Mouse (Mus musculus) limb, embryonic 14.5 days (tissue): ENCODE results near the gene Psmb8. TPM values are rescaled to one million over a fixed set of nuclear protein-coding genes. Genes with fewer than 3 reads are reported as not detected.
A peak's percentile ranks its signal among the peaks of the same experiment; 100 is the strongest.

Experiments
- ATAC-seq: fragments of 200-750 bp; cut with Nextera tagmentation; 2 replicates; pipeline ENCODE4 v1.8.0; 2017; ENCODE audit warnings: low read depth, moderate number of reproducible peaks, moderate TSS enrichment; ENCODE audit not compliant: low FRiP score
- DNase-seq: peaks from one replicate; pipeline ENCODE4 v3.0.0-alpha.2; 2015; ENCODE audit warnings: low spot score
- H3K27ac ChIP-seq: fragments of 300-500 bp; sonication (generic); replicated peaks from 2 replicates; pipeline ENCODE4 v1.5.1; 2014; ENCODE audit warnings: low read depth, mild to moderate bottlenecking, low read length, moderate library complexity, mixed read lengths
- H3K27me3 ChIP-seq: fragments of 300-500 bp; sonication (generic); 2 replicates; pipeline ENCODE4 v1.6.1; 2014; ENCODE audit warnings: low read length, mixed read lengths; ENCODE audit not compliant: control insufficient read depth, insufficient read depth
- H3K36me3 ChIP-seq: fragments of 300-500 bp; sonication (generic); 2 replicates; pipeline ENCODE4 v1.6.1; 2014; ENCODE audit warnings: mild to moderate bottlenecking, low read length, moderate library complexity, mixed read lengths; ENCODE audit not compliant: control insufficient read depth, insufficient read depth
- H3K4me1 ChIP-seq: fragments of 300-500 bp; sonication (generic); 2 replicates; pipeline ENCODE4 v1.6.1; 2014; ENCODE audit warnings: antibody characterized with exemption, low read length, mixed read lengths; ENCODE audit not compliant: control insufficient read depth, insufficient read depth
- H3K4me2 ChIP-seq: fragments of 300-500 bp; sonication (generic); replicated peaks from 2 replicates; pipeline ENCODE4 v1.6.1; 2014; ENCODE audit warnings: low read depth, mild to moderate bottlenecking, low read length, moderate library complexity; ENCODE audit not compliant: severe bottlenecking
- H3K4me3 ChIP-seq: fragments of 300-500 bp; sonication (generic); replicated peaks from 2 replicates; pipeline ENCODE4 v1.5.1; 2014; ENCODE audit warnings: low read length
- H3K9ac ChIP-seq: fragments of 300-500 bp; sonication (generic); 2 replicates; pipeline ENCODE4 v1.6.1; 2014; ENCODE audit warnings: mild to moderate bottlenecking, low read depth, low read length, moderate library complexity; ENCODE audit not compliant: severe bottlenecking
- H3K9me3 ChIP-seq: fragments of 300-500 bp; sonication (generic); 2 replicates; pipeline ENCODE4 v1.6.1; 2016; ENCODE audit warnings: low read length; ENCODE audit not compliant: control insufficient read depth
- POLR2A ChIP-seq: fragments of 200-500 bp; IDR thresholded peaks from 2 replicates; pipeline ENCODE4 v1.8.0; 2012; ENCODE audit warnings: inconsistent platforms, mild to moderate bottlenecking, moderate library complexity, borderline replicate concordance; ENCODE audit not compliant: insufficient read depth, insufficient read length; ENCODE audit errors: extremely low read depth
- WGBS: fragments of 180-500 bp; shearing (Covaris S2); extraction: QIAGEN DNeasy Blood & Tissue Kit; methylation state at CpG from one replicate; pipeline ENCODE4 v1.1.7; 2014; 5-methylcytosine and 5-hydroxymethylcytosine counted together
- polyA plus RNA-seq, 2 experiments: library from polyadenylated mRNA; depleted of rRNA in 1 of 2; stranded (reverse) in 1 of 2; unstranded in 1 of 2; fragments of >200 nt; fragmentation: Nextera tagmentation in 1 of 2; extraction: Ambion mirVana in 1 of 2; gene quantifications; 2 replicates each; pipeline versions ENCODE4 v1.2.1 to v1.2.3; 2012 to 2014

The Psmb8 gene
- polyA plus RNA-seq, 2 experiments: 6.8 to 9.2 TPM

GRCm38 (mm10) chr17:34179019-34179418 is 18.5 kb upstream of the Psmb8 start:
- Histone ChIP-seq H3K27ac (no peak overlapping the region), H3K4me1 (no peaks in the 10 kb centered on the region), H3K4me2 (no peak overlapping the region), H3K9ac (no peak overlapping the region), H3K4me3 (no peak overlapping the region), H3K36me3 (no peaks in the 10 kb centered on the region), H3K27me3 (no peaks in the 10 kb centered on the region; the same call in 1 of the 2 replicates), H3K9me3 (peaks cover 8% of the 10 kb centered on the region; the same call in 1 of the 2 replicates)
- TF ChIP-seq POLR2A: no peak
- DNase-seq (no peak), ATAC-seq (no peak)
- 65% methylated on average over 6 of the region's 6 CpGs for WGBS

DNA sequence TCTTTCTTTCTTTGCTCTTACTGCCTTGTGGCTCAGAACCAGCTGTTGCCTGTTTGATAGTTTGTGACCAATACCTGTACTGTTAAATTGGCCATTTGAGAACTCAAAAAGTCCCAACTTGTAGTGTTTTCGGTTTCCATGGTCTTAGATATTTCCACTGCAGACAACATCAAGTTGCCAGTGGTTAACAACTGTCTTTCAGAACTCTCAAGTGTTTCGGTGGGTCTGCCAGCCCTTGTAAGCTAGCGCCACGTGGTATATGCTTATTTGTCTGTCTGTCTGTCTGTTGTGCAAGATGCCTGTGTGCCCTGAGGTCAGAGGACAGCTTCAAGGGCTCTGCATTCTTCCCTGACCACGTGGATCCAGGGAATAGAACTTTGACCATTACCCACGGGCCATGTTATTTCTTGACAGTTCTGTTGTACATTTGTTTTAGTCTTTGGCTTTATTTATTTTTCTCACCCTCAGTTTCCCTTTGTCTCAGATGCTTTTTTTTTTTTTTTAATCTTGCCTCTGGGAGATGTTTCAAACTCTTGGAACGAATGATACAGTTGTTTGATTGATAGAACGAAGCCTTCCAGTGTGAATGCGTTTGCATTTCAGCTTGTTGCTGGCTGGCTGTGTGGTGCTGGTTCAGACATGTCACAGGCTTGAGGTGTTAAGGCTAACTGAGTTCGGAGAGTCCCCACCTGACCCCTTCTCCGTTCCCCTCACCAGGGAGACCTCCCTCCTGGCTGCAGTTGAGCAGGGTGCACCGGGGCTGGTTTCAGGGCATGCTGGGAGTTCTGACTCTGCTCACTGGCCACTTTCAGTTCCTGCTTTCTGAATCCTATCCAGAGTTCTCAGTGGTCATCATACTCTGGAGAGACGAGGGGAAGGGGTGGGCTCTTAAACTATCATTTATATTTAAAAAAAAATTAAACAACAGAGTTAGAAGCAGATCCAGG is 17.3 kb upstream of the Psmb8 start:
- no peak overlapping the region for H3K4me2 ChIP-seq
- H3K4me1 ChIP-seq: no peaks in the 10 kb centered on the region
- peaks cover 8% of the 10 kb centered on the region; the same call in 1 of the 2 replicates for H3K9me3 ChIP-seq
- H3K9ac ChIP-seq: no peak overlapping the region
- WGBS: 70% methylated on average over 13 of the region's 13 CpGs
- TF ChIP-seq POLR2A: no peak
- ATAC-seq (no peak), DNase-seq (no peak)
- no peaks in the 10 kb centered on the region; the same call in 1 of the 2 replicates for H3K27me3 ChIP-seq
- H3K27ac ChIP-seq: no peak overlapping the region
- H3K4me3 ChIP-seq: no peak overlapping the region
- no peaks in the 10 kb centered on the region for H3K36me3 ChIP-seq

- no peak for DNase-seq
- no peak overlapping the region for H3K4me3 ChIP-seq
- H3K36me3 ChIP-seq: no peaks in the 10 kb centered on the region
- peaks cover 6% of the 10 kb centered on the region for H3K4me1 ChIP-seq
- WGBS: 72% methylated on average over 15 of the region's 15 CpGs
- H3K27me3 ChIP-seq: peaks cover 23% of the 10 kb centered on the region; the same call in 1 of the 2 replicates
- H3K9ac ChIP-seq: no peak overlapping the region
- H3K27ac ChIP-seq: no peak overlapping the region
- H3K9me3 ChIP-seq: no peaks in the 10 kb centered on the region
- no peak for TF ChIP-seq POLR2A
- no peak overlapping the region for H3K4me2 ChIP-seq
- ATAC-seq: no peak
Measured at GRCm38 (mm10) chr17:34183564-34184219, 13.8 kb upstream of the Psmb8 start.

- 89% methylated on average over 9 of the region's 9 CpGs for WGBS
- H3K27ac ChIP-seq: no peak overlapping the region
- no peak overlapping the region for H3K9ac ChIP-seq
- H3K36me3 ChIP-seq: no peaks in the 10 kb centered on the region
- H3K4me3 ChIP-seq: no peak overlapping the region
- H3K4me2 ChIP-seq: no peak overlapping the region
- peaks cover 6% of the 10 kb centered on the region for H3K4me1 ChIP-seq
- DNase-seq: no peak
- H3K9me3 ChIP-seq: no peaks in the 10 kb centered on the region
- peaks cover 27% of the 10 kb centered on the region; the same call in 1 of the 2 replicates for H3K27me3 ChIP-seq
- TF ChIP-seq POLR2A: no peak
- ATAC-seq: no peak
Measured at GRCm38 (mm10) chr17:34185526-34185925, 12.0 kb upstream of the Psmb8 start.

GRCm38 (mm10) chr17:34186885-34187260 is 10.6 kb upstream of the Psmb8 start:
- Histone ChIP-seq H3K4me3 (peak overlapping the region; percentile 56), H3K36me3 (no peaks in the 10 kb centered on the region), H3K4me2 (peak overlapping the region; percentile 93), H3K9me3 (no peaks in the 10 kb centered on the region), H3K27ac (no peak overlapping the region), H3K27me3 (peaks cover 31% of the 10 kb centered on the region; the same call in 1 of the 2 replicates), H3K9ac (peak overlapping the region; percentile 44), H3K4me1 (peaks cover 6% of the 10 kb centered on the region)
- 4% methylated on average over 14 of the region's 14 CpGs for WGBS
- ATAC-seq: peak; percentile 46
- no peak for DNase-seq
- no peak for TF ChIP-seq POLR2A
